Mouse (Mus musculus): Measurements from ENCODE around the gene Il22ra1.
"Not testable (repeated sequence)": the region's sequence is repeated elsewhere in the genome, so short reads cannot be mapped to it uniquely, and the experiment has no call there.

Gene Il22ra1

DNA sequence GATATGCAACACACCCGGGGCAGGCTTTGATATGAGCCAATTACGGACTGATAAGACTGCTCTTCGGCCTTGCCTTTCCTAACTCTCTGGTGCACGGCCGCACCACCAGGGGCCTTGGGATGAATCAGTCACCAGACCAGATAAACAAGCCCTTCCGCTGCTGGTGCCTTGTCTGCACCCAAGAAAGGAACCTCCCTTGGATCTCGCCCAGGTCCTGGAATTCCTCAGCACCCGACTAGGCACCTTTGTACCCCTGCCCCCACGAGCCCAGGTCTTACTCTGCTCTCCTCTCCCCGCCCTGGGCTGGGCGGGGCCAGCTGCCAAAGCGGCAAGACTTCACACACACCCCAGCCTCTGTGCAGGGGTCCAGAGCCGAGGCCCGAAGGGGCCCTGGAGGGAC lies at the start of gene Il22ra1:
Gene Il22ra1 (plus strand): TSS at position 356 of the 400 bp plus-strand sequence.
- no peak for DNase-seq (ENCODE audit: extremely low read depth, insufficient read length, low spot score)

GRCm38 (mm10) chr4:135679316-135679715 lies 48.7 kb upstream of the Il22ra1 start:
- no peak for DNase-seq (ENCODE audit: extremely low read depth, insufficient read length, low spot score)

- no peak for DNase-seq (ENCODE audit: extremely low read depth, insufficient read length, low spot score)
Measured at GRCm38 (mm10) chr4:135681789-135682188, 46.2 kb upstream of the Il22ra1 start.

DNA sequence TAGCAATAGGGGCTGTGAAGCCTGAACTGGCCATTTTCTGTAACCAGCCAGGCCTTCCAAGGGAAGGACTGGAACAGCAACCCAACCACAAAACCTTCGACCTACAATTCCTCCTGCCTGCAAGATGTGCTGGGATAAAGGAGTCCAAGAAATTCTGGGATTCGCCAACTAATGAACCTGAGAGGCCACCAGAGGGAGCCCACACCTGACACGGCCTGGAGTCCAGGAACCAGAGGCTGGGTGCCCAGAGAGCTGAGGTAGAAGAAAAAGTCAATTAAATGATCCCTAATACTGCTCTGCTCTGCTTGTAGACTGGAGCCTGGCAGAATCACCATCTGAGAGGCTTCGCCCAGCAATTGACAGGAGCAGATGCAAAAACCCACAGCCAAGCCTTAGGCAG lies 44.4 kb upstream of the Il22ra1 start:
- no peak for DNase-seq (ENCODE audit: extremely low read depth, insufficient read length, low spot score)

DNA sequence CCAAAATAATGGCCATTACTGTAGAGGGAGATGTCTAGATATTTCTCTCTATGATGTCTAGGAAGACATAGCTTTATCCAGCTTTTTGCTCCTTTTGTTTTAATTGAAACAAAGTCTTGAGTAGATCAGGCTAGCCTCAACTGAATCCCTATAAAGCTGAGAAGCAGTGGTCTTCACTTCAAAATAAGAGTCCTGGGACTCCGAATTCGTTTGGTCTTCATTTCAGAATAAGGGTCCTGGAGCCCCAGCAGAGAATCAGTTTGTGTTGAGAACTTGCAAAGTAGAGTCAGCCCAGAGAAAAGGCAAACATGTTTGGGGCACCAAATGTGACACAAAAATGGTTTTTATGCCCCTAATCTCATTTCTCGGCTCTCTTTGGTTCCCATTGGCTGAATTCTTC lies 43.2 kb upstream of the Il22ra1 start:
- DNase-seq (ENCODE audit: extremely low read depth, insufficient read length, low spot score) = no peak

- DNase-seq (ENCODE audit: extremely low read depth, insufficient read length, low spot score) = no peak
Measured at GRCm38 (mm10) chr4:135685906-135686567, 41.9 kb upstream of the Il22ra1 start, which contains the start of gene Ifnlr1. Gene Ifnlr1 (plus strand): TSS chr4:135686287.

DNA sequence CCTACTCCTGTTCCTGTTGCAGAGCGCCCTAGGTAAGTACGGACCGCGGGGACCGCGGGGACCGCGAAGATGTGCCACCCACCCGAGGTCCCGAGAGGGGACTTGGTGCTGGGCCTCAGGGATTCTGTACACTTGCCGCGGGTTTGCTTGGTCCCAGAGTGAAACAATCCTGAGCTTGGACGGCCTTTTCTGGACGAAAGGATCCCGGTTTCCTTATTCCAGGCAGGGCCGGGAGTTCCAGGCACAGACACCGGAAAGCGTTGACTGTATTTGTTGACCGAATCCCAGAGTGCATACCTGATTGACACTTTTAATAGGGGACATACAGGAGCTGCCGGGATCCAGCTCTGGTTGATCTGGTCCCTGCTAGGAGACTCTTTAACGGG lies 41.4 kb upstream of the Il22ra1 start:
- DNase-seq (ENCODE audit: extremely low read depth, insufficient read length, low spot score) = no peak

GRCm38 (mm10) chr4:135689797-135690196 lies 38.2 kb upstream of the Il22ra1 start:
- no peak for DNase-seq (ENCODE audit: extremely low read depth, insufficient read length, low spot score)

GRCm38 (mm10) chr4:135690241-135690640 lies 37.7 kb upstream of the Il22ra1 start:
- DNase-seq (ENCODE audit: extremely low read depth, insufficient read length, low spot score) = no peak

- no peak for DNase-seq (ENCODE audit: extremely low read depth, insufficient read length, low spot score)
Measured at GRCm38 (mm10) chr4:135692916-135693315, 35.1 kb upstream of the Il22ra1 start.

- no peak for DNase-seq (ENCODE audit: extremely low read depth, insufficient read length, low spot score)
Measured at GRCm38 (mm10) chr4:135698498-135698897, 29.5 kb upstream of the Il22ra1 start.

DNA sequence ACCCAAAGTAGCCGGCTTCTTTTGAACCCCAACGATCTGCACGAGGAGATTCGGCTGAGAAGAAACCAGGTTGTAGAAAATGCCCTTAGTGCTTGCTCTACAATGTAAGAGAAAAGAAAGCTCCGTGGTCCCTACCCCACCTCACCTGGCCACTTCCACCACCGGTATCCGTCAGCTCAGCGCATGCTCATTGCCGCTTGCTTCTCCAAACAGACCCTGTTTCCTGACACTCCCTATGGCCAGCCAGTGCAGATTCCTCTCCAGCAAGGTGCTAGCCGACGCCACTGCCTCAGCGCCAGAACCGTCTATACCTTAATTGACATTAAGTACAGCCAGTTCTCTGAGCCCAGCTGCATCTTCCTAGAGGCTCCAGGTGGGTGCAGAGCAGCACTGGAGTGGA lies 24.5 kb upstream of the Il22ra1 start:
- no peak for DNase-seq (ENCODE audit: extremely low read depth, insufficient read length, low spot score)

DNA sequence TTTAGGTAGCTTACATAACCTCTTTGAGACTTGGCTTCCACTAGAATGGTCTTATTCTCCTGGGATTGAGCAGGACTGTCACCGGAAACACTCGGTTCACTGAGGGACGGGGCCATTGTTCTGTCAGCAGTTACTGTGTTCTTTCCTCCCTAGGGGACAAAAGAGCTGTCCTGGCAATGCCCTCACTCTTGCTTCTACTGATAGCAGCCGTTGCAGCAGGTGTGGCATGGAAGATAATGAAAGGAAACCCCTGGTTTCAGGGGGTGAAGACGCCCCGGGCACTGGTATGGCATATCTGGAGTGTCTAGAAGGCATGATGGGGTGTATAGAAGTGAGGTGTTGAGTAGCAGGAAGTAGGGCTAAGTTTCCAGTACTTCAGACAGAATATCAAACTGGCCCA lies 24.0 kb upstream of the Il22ra1 start:
- DNase-seq (ENCODE audit: extremely low read depth, insufficient read length, low spot score) = no peak

- no peak for DNase-seq (ENCODE audit: extremely low read depth, insufficient read length, low spot score)
Measured at GRCm38 (mm10) chr4:135706045-135706444, 21.9 kb upstream of the Il22ra1 start.

- DNase-seq (ENCODE audit: extremely low read depth, insufficient read length, low spot score) = peak; percentile 44
Measured at GRCm38 (mm10) chr4:135709072-135709564, 18.9 kb upstream of the Il22ra1 start.

- no peak for DNase-seq (ENCODE audit: extremely low read depth, insufficient read length, low spot score)
Measured at GRCm38 (mm10) chr4:135709621-135710020, 18.4 kb upstream of the Il22ra1 start.

- DNase-seq (ENCODE audit: extremely low read depth, insufficient read length, low spot score) = no peak
Measured at GRCm38 (mm10) chr4:135710392-135710791, 17.6 kb upstream of the Il22ra1 start.

DNA sequence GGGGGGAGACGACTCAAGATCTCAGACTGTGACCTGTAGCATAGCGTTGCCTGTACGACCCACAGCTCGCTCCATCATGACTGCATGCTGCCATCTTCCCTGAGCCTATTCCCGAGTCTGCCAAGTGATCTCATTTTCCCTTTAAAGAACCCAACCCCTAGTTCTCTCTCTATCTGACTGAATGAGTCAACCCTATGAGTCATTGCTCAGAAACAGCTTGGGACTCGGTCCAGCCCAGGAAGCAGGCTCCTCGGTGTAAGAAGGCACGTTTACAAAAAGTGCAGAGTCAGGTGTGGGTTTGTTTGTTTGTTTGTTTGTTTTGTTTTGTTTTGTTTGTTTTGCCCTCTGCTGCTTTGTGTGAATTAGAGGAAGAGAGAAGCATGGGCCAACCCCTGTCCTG lies 13.2 kb upstream of the Il22ra1 start:
- no peak for DNase-seq (ENCODE audit: extremely low read depth, insufficient read length, low spot score)

DNA sequence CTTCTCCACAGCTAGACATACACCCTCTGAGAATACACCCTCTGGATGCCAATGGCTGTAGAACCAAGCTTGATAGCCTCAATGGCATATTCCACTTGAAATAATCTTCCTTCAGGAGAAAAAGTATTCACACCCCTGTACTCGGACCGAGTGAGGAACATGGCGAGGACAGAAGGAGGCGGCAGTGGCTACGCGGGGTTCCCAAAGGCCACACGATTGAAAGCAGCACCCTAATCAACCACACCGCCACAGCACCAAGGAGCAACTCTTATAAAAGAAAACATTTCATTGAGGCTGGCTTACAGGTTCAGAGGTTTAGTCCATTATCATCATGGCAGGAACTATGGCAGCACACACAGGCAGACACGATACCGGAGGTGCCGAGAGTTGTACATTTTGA lies 11.5 kb upstream of the Il22ra1 start:
- DNase-seq (ENCODE audit: extremely low read depth, insufficient read length, low spot score) = not testable (repeated sequence)

- no peak for DNase-seq (ENCODE audit: extremely low read depth, insufficient read length, low spot score)
Measured at GRCm38 (mm10) chr4:135722540-135723290, 5.3 kb upstream of the Il22ra1 start.

DNA sequence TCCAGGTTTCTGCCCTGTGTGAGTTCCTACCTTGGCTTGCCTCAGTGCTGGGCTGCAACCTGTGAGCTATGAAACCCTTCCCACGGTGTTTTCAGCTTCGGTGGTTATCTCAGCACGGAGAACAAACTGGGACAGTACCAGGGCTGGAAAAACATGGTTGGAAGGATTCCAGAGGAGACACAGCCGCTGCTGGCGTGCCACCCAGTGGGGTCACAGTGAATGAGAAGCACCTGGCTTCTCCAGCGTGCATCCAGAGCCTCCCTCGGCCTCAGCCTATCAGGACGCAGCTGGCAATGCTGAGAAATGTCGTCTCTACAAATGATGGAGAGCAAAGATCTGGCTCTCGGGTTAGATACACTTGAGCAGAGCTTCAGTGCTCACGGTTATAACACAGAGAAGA lies 1.6 kb upstream of the Il22ra1 start:
- no peak for DNase-seq (ENCODE audit: extremely low read depth, insufficient read length, low spot score)

- no peak for DNase-seq (ENCODE audit: extremely low read depth, insufficient read length, low spot score)
Measured at GRCm38 (mm10) chr4:135730204-135730603, 2.2 kb downstream of the Il22ra1 start.
